Mouse (Mus musculus) forebrain, postnatal 0 days (tissue): ENCODE data around the gene Suv39h2. TPM values are rescaled to one million over a fixed set of nuclear protein-coding genes. Genes with fewer than 3 reads are reported as not detected.
A peak's percentile ranks its signal among the peaks of the same experiment; 100 is the strongest.

Experiments
- ATAC-seq: fragments of 200-750 bp; cut with Nextera tagmentation; 2 replicates; pipeline ENCODE4 v1.8.0; 2017; ENCODE audit warnings: mild to moderate bottlenecking, moderate library complexity
- DNase-seq: peaks from one replicate; pipeline ENCODE4 v3.0.0-alpha.2; 2015
- H3K27ac ChIP-seq: fragments of 300-500 bp; sonication (generic); 2 replicates; pipeline ENCODE4 v1.5.1; 2014; ENCODE audit warnings: low read depth, mild to moderate bottlenecking, antibody characterized with exemption, low read length, moderate library complexity, mixed read lengths
- H3K27me3 ChIP-seq: fragments of 300-500 bp; sonication (generic); 2 replicates; pipeline ENCODE4 v1.6.1; 2014; ENCODE audit warnings: mild to moderate bottlenecking, low read length, mixed read lengths; ENCODE audit not compliant: insufficient read depth
- H3K36me3 ChIP-seq: fragments of 300-500 bp; sonication (generic); 2 replicates; pipeline ENCODE4 v1.6.1; 2014; ENCODE audit warnings: mild to moderate bottlenecking, moderate library complexity; ENCODE audit not compliant: insufficient read depth
- H3K4me1 ChIP-seq: fragments of 300-500 bp; sonication (generic); 2 replicates; pipeline ENCODE4 v1.6.1; 2014; ENCODE audit warnings: antibody characterized with exemption; ENCODE audit not compliant: insufficient read depth
- H3K4me2 ChIP-seq: fragments of 300-500 bp; sonication (generic); 2 replicates; pipeline ENCODE4 v1.6.1; 2014; ENCODE audit warnings: low read depth, mild to moderate bottlenecking, moderate library complexity
- H3K4me3 ChIP-seq: fragments of 300-500 bp; sonication (generic); 2 replicates; pipeline ENCODE4 v1.5.1; 2014; ENCODE audit warnings: low read depth, low read length, mixed read lengths
- H3K9ac ChIP-seq: fragments of 300-500 bp; sonication (generic); 2 replicates; pipeline ENCODE4 v1.6.1; 2014; ENCODE audit warnings: mild to moderate bottlenecking
- H3K9me3 ChIP-seq: fragments of 300-500 bp; sonication (generic); 2 replicates; pipeline ENCODE4 v1.6.1; 2016; ENCODE audit warnings: low read length
- CTCF ChIP-seq: sonication (generic); IDR thresholded peaks from 2 replicates; pipeline ENCODE4 v1.5.1; 2016; ENCODE audit warnings: antibody characterized with exemption, control low read depth, low read depth
- WGBS: fragments of 180-500 bp; shearing (Covaris S2); extraction: QIAGEN DNeasy Blood & Tissue Kit; methylation state at CpG from one replicate; pipeline ENCODE4 v1.1.7; 2014; 5-methylcytosine and 5-hydroxymethylcytosine counted together
- polyA plus RNA-seq: library from polyadenylated mRNA; unstranded; fragments of >200 nt; fragmentation: Nextera tagmentation; extraction: Ambion mirVana; gene quantifications from 2 replicates; pipeline ENCODE4 v1.2.1, GENCODE M21; 2015
- total RNA-seq: library from RNA; depleted of rRNA; stranded (reverse); fragments of >200 nt; gene quantifications from 2 replicates; pipeline ENCODE4 v1.2.3, GENCODE M21; 2014

Gene Suv39h2
- total and polyA plus RNA-seq, 2 experiments from 2014 or later = 7.6 to 12.1 TPM

GRCm38 (mm10) chr2:3493833-3494409 lies 19.1 kb upstream of the Suv39h2 start:
- H3K9me3 ChIP-seq = no peaks in the 10 kb centered on the region
- DNase-seq (no peak), ATAC-seq (no peak)
- TF ChIP-seq CTCF = no peak
- WGBS = 90% methylated on average over 3 of the region's 3 CpGs
- H3K4me1 ChIP-seq = no peaks in the 10 kb centered on the region
- no peak overlapping the region for H3K4me2 ChIP-seq
- no peak overlapping the region for H3K9ac ChIP-seq
- no peak overlapping the region for H3K4me3 ChIP-seq
- H3K27me3 ChIP-seq = no peaks in the 10 kb centered on the region
- H3K36me3 ChIP-seq = peaks cover 49% of the 10 kb centered on the region
- no peak overlapping the region for H3K27ac ChIP-seq

DNA sequence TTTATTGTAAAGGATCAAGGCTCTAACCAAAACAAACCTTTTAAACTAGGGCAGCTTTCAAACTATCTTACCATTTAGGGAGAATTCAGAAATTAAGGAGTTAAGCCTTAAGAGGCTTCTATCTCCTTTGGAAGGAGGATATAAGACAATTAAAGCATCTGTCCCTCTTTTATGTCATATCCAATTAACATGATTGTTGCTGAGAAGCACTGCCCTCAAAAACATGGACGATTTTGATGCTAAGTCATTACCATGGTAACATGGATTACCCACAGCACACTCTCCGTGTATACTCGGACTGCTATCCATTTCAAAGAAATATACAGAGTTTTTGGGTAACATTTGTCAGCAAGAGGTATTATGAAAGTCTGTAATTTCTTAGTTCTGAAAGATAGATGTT lies 15.0 kb upstream of the Suv39h2 start:
- H3K4me3 ChIP-seq = no peak overlapping the region
- H3K36me3 ChIP-seq = peaks cover 22% of the 10 kb centered on the region
- no peaks in the 10 kb centered on the region for H3K9me3 ChIP-seq
- no peak overlapping the region for H3K4me2 ChIP-seq
- no peaks in the 10 kb centered on the region for H3K4me1 ChIP-seq
- no peak overlapping the region for H3K27ac ChIP-seq
- H3K9ac ChIP-seq = no peak overlapping the region
- H3K27me3 ChIP-seq = no peaks in the 10 kb centered on the region
- WGBS = 53% methylated on average over 3 of the region's 3 CpGs
- no peak for DNase-seq
- no peak for TF ChIP-seq CTCF
- no peak; the same call in 1 of the 2 replicates for ATAC-seq

DNA sequence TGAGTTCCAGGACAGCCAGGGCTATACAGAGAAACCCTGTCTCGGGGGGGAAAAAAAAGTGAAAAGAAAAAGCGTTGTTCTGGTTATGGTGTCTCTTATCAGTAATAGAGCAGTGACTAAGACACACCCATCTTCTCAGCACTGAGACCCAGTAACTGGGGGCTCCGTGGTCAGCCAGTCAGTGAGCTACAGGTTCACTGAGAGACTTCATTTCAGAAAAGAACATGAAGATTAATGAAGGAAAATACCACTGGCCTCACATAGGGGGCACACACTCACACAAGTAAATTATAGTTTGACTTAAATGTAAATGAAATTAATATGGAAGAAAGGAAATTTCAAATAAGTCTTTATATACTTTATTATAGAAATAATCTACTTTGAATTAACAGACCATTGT lies 5.4 kb upstream of the Suv39h2 start:
- H3K4me3 ChIP-seq = no peak overlapping the region
- no peak overlapping the region for H3K9ac ChIP-seq
- H3K36me3 ChIP-seq = no peaks in the 10 kb centered on the region
- H3K9me3 ChIP-seq = no peaks in the 10 kb centered on the region
- H3K27ac ChIP-seq = no peak overlapping the region
- WGBS = 92% methylated on average over 3 of the region's 3 CpGs
- no peaks in the 10 kb centered on the region; the same call in 1 of the 2 replicates for H3K4me1 ChIP-seq
- no peaks in the 10 kb centered on the region for H3K27me3 ChIP-seq
- no peak for TF ChIP-seq CTCF
- H3K4me2 ChIP-seq = no peak overlapping the region
- DNase-seq (no peak), ATAC-seq (no peak)

DNA sequence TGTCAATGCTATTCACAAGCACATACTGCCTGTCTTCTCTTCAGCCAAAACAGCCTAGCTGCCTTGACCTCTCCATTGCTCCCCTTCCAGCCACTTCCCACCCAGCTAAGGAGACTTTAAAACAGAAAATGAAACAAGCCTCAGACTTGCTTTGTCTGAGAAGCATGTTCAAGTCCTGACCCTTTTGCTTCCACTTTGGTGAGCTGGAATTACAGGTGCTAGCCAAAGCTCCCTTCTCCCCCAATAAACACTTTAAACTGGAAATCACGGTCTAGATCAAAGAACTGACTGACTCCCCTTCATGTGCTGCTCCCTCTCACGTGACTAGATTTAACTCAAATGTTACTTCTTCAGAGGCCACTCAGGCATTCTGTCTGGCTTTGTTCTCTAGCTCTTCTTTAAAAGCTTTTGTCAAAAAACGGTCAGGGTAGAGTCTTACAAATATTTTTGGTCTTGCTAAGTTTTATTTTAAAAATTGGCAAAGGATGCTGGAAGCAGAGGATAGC lies 968 bp upstream of the Suv39h2 start:
- no peak overlapping the region for H3K4me3 ChIP-seq
- ATAC-seq (no peak), DNase-seq (no peak)
- no peak overlapping the region for H3K9ac ChIP-seq
- H3K27me3 ChIP-seq = no peaks in the 10 kb centered on the region
- 0 out of 2 replicates have a peak overlapping the region, but pooled peaks have one; percentile 84 for H3K27ac ChIP-seq
- H3K9me3 ChIP-seq = no peaks in the 10 kb centered on the region
- peak overlapping the region; percentile 53 for H3K4me2 ChIP-seq
- no peak for TF ChIP-seq CTCF
- H3K36me3 ChIP-seq = no peaks in the 10 kb centered on the region
- WGBS = 50% methylated on average over 3 of the region's 3 CpGs
- peaks cover 5% of the 10 kb centered on the region; the same call in 1 of the 2 replicates for H3K4me1 ChIP-seq

GRCm38 (mm10) chr2:3474361-3474805 lies 448 bp downstream of the Suv39h2 start:
- peak overlapping the region; percentile 56 for H3K9ac ChIP-seq
- under 1% methylated on average over 46 of the region's 46 CpGs for WGBS
- peak; percentile 84 for ATAC-seq
- H3K4me1 ChIP-seq = peaks cover 5% of the 10 kb centered on the region; the same call in 1 of the 2 replicates
- no peak for TF ChIP-seq CTCF
- H3K36me3 ChIP-seq = no peaks in the 10 kb centered on the region
- H3K4me3 ChIP-seq = peak overlapping the region; percentile 94
- no peaks in the 10 kb centered on the region for H3K27me3 ChIP-seq
- peak; percentile 82 for DNase-seq
- H3K9me3 ChIP-seq = no peaks in the 10 kb centered on the region
- peak overlapping the region; percentile 53 for H3K4me2 ChIP-seq
- H3K27ac ChIP-seq = peak overlapping the region; percentile 84

GRCm38 (mm10) chr2:3473891-3474290 lies 940 bp downstream of the Suv39h2 start:
- no peaks in the 10 kb centered on the region for H3K27me3 ChIP-seq
- TF ChIP-seq CTCF = no peak
- peak overlapping the region; percentile 56 for H3K9ac ChIP-seq
- DNase-seq (no peak), ATAC-seq (no peak)
- H3K4me2 ChIP-seq = peak overlapping the region; percentile 53
- H3K4me1 ChIP-seq = peaks cover 5% of the 10 kb centered on the region; the same call in 1 of the 2 replicates
- H3K4me3 ChIP-seq = peak overlapping the region; percentile 94
- H3K36me3 ChIP-seq = no peaks in the 10 kb centered on the region
- under 1% methylated on average over 12 of the region's 12 CpGs for WGBS
- no peaks in the 10 kb centered on the region for H3K9me3 ChIP-seq
- H3K27ac ChIP-seq = no peak overlapping the region

GRCm38 (mm10) chr2:3456590-3456989 lies 18.2 kb downstream of the Suv39h2 start:
- TF ChIP-seq CTCF = no peak; the same call in 1 of the 2 replicates
- H3K4me3 ChIP-seq = no peak overlapping the region
- peaks cover 30% of the 10 kb centered on the region for H3K36me3 ChIP-seq
- 79% methylated on average over 4 of the region's 4 CpGs for WGBS
- H3K9me3 ChIP-seq = no peaks in the 10 kb centered on the region
- H3K9ac ChIP-seq = no peak overlapping the region
- ATAC-seq = no peak
- H3K4me1 ChIP-seq = no peaks in the 10 kb centered on the region
- H3K4me2 ChIP-seq = no peak overlapping the region
- H3K27ac ChIP-seq = no peak overlapping the region
- no peak for DNase-seq
- no peaks in the 10 kb centered on the region for H3K27me3 ChIP-seq
